Mouse (Mus musculus): ENCODE results near the gene Nrxn3.

Gene Nrxn3

GRCm38 (mm10) chr12:88722691-88723070 lies at the start of gene Nrxn3:
Gene Nrxn3 (plus strand): TSS chr12:88722876.
- in situ Hi-C loops (cut with MboI; ENCODE audit: low pct_unique_long_range_greater_than_20kb in 1 of 2, low sequenced_read_pairs in 2 of 2, unreplicated experiment in 1 of 2) = no loop called here

GRCm38 (mm10) chr12:88704159-88704846 lies 18.4 kb upstream of the Nrxn3 start:
- in situ Hi-C loops (cut with MboI; ENCODE audit: low pct_unique_long_range_greater_than_20kb in 1 of 2, low sequenced_read_pairs in 2 of 2, unreplicated experiment in 1 of 2) = no loop called here

- in situ Hi-C loops (cut with MboI; ENCODE audit: low pct_unique_long_range_greater_than_20kb in 1 of 2, low sequenced_read_pairs in 2 of 2, unreplicated experiment in 1 of 2) = no loop called here
Observed at GRCm38 (mm10) chr12:88705959-88706358, 16.7 kb upstream of the Nrxn3 start.

GRCm38 (mm10) chr12:88707786-88708185 lies 14.9 kb upstream of the Nrxn3 start:
- in situ Hi-C loops (cut with MboI; ENCODE audit: low pct_unique_long_range_greater_than_20kb in 1 of 2, low sequenced_read_pairs in 2 of 2, unreplicated experiment in 1 of 2) = no loop called here

GRCm38 (mm10) chr12:88709223-88709622 lies 13.5 kb upstream of the Nrxn3 start:
- in situ Hi-C loops (cut with MboI; ENCODE audit: low pct_unique_long_range_greater_than_20kb in 1 of 2, low sequenced_read_pairs in 2 of 2, unreplicated experiment in 1 of 2) = no loop called here

GRCm38 (mm10) chr12:88713456-88713855 lies 9.2 kb upstream of the Nrxn3 start:
- in situ Hi-C loops (cut with MboI; ENCODE audit: low pct_unique_long_range_greater_than_20kb in 1 of 2, low sequenced_read_pairs in 2 of 2, unreplicated experiment in 1 of 2) = no loop called here

- in situ Hi-C loops (cut with MboI; ENCODE audit: low pct_unique_long_range_greater_than_20kb in 1 of 2, low sequenced_read_pairs in 2 of 2, unreplicated experiment in 1 of 2) = no loop called here
Observed at GRCm38 (mm10) chr12:88722031-88722690, 515 bp upstream of the Nrxn3 start.

GRCm38 (mm10) chr12:88726316-88726715 lies 3.6 kb downstream of the Nrxn3 start:
- in situ Hi-C loops (cut with MboI; ENCODE audit: low pct_unique_long_range_greater_than_20kb in 1 of 2, low sequenced_read_pairs in 2 of 2, unreplicated experiment in 1 of 2) = no loop called here

- in situ Hi-C loops (cut with MboI; ENCODE audit: low pct_unique_long_range_greater_than_20kb in 1 of 2, low sequenced_read_pairs in 2 of 2, unreplicated experiment in 1 of 2) = no loop called here
Observed at GRCm38 (mm10) chr12:88726755-88727154, 4.1 kb downstream of the Nrxn3 start.

GRCm38 (mm10) chr12:88730720-88731119 lies 8.0 kb downstream of the Nrxn3 start:
- in situ Hi-C loops (cut with MboI; ENCODE audit: low pct_unique_long_range_greater_than_20kb in 1 of 2, low sequenced_read_pairs in 2 of 2, unreplicated experiment in 1 of 2) = no loop called here

- in situ Hi-C loops (cut with MboI; ENCODE audit: low pct_unique_long_range_greater_than_20kb in 1 of 2, low sequenced_read_pairs in 2 of 2, unreplicated experiment in 1 of 2) = no loop called here
Observed at GRCm38 (mm10) chr12:88735045-88735444, 12.4 kb downstream of the Nrxn3 start.

GRCm38 (mm10) chr12:88737081-88737480 lies 14.4 kb downstream of the Nrxn3 start:
- in situ Hi-C loops (cut with MboI; ENCODE audit: low pct_unique_long_range_greater_than_20kb in 1 of 2, low sequenced_read_pairs in 2 of 2, unreplicated experiment in 1 of 2) = no loop called here

GRCm38 (mm10) chr12:88738616-88739015 lies 15.9 kb downstream of the Nrxn3 start:
- in situ Hi-C loops (cut with MboI; ENCODE audit: low pct_unique_long_range_greater_than_20kb in 1 of 2, low sequenced_read_pairs in 2 of 2, unreplicated experiment in 1 of 2) = no loop called here

GRCm38 (mm10) chr12:88746788-88747187 lies 24.1 kb downstream of the Nrxn3 start:
- in situ Hi-C loops (cut with MboI; ENCODE audit: low pct_unique_long_range_greater_than_20kb in 1 of 2, low sequenced_read_pairs in 2 of 2, unreplicated experiment in 1 of 2) = no loop called here

- in situ Hi-C loops (cut with MboI; ENCODE audit: low pct_unique_long_range_greater_than_20kb in 1 of 2, low sequenced_read_pairs in 2 of 2, unreplicated experiment in 1 of 2) = no loop called here
Observed at GRCm38 (mm10) chr12:88764791-88765190, 42.1 kb downstream of the Nrxn3 start.

- in situ Hi-C loops (cut with MboI; ENCODE audit: low pct_unique_long_range_greater_than_20kb in 1 of 2, low sequenced_read_pairs in 2 of 2, unreplicated experiment in 1 of 2) = no loop called here
Observed at GRCm38 (mm10) chr12:88774666-88775065, 52.0 kb downstream of the Nrxn3 start.

- in situ Hi-C loops (cut with MboI; ENCODE audit: low pct_unique_long_range_greater_than_20kb in 1 of 2, low sequenced_read_pairs in 2 of 2, unreplicated experiment in 1 of 2) = no loop called here
Observed at GRCm38 (mm10) chr12:88778036-88778435, 55.4 kb downstream of the Nrxn3 start.

- in situ Hi-C loops (cut with MboI; ENCODE audit: low pct_unique_long_range_greater_than_20kb in 1 of 2, low sequenced_read_pairs in 2 of 2, unreplicated experiment in 1 of 2) = no loop called here
Observed at GRCm38 (mm10) chr12:88784199-88785147, 61.8 kb downstream of the Nrxn3 start.

- in situ Hi-C loops (cut with MboI; ENCODE audit: low pct_unique_long_range_greater_than_20kb in 1 of 2, low sequenced_read_pairs in 2 of 2, unreplicated experiment in 1 of 2) = no loop called here
Observed at GRCm38 (mm10) chr12:88793314-88793713, 70.6 kb downstream of the Nrxn3 start.
